8 mouse cellular contexts compared by ENCODE assay signal in the genomic region with DNA sequence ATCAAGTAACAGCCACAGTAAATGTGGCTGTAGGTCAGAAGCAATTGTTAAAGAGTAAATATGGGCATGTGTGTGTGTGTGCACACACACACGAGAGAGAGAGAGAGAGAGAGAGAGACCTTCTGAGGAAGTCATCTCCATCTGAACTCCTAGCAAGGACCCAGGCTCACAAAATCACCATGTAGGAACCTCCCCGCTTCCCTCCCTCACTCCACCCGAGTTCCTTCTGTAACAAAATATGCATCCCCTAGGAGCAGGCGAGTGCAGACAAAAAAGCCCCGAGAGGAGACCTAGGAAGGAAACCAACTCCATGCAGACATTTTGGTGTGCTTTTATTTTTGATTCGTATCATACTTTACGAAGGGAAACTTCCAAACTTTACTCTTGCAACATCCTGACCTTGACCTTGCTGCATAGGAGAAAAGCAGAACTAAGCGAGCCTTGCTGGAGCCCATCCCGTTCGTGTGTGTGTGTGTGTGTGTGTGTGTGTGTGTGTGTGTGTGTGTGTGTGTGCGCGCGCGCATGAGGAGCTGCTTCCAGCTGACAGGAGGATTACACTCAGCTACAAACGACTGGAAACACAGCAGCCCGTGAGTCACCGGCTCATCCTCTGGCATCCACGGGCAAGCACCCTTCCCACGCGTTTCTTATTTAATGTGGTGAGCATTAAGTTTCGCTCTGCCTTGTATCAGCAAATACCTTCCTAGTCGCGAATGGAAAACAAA.
A peak's percentile ranks its signal among the peaks of the same experiment; 100 is the strongest.
DNase-seq lines count a peak whose midpoint lies in the region; ATAC-seq lines count a peak whose summit lies in the region.

No protein-coding gene starts in this region.

- no peak overlapping the region for H3K9ac ChIP-seq in hindbrain, embryonic 11.5 days (ENCODE audit: low read depth, low read length)

- H3K27me3 ChIP-seq in hindbrain, embryonic 11.5 days (ENCODE audit: control insufficient read depth, insufficient read depth, low read length) = no peaks in the 10 kb centered on the region

- no peak overlapping the region for H3K4me3 ChIP-seq in hindbrain, embryonic 11.5 days (ENCODE audit: low read depth, low read length)

- DNase-seq in 3T3-L1 (ENCODE audit: low read depth, low spot score) = peak; percentile 81
- DNase-seq in NIH3T3 (ENCODE audit: low read depth) = peak; percentile 89
- DNase-seq in fibroblast of lung, adult 2 months (ENCODE audit: low read depth) = peak; percentile 42
- peak; percentile 14 to 41 for DNase-seq in kidney, postnatal 36 days
- DNase-seq in urinary bladder, postnatal 36 days (ENCODE audit: low spot score in 2 of 2) = peak; percentile 27 to 64
- no peak for DNase-seq in hindbrain, embryonic 11.5 days (ENCODE audit: low spot score)
- no peak for DNase-seq in retina, embryonic 14.5 days (ENCODE audit: low spot score)

- no peaks in the 10 kb centered on the region for H3K36me3 ChIP-seq in hindbrain, embryonic 11.5 days (ENCODE audit: control insufficient read depth, insufficient read depth, low read length)

- no peaks in the 10 kb centered on the region for H3K4me1 ChIP-seq in hindbrain, embryonic 11.5 days (replicated peaks; ENCODE audit: control insufficient read depth, insufficient read depth, low read length)

- H3K4me2 ChIP-seq in hindbrain, embryonic 11.5 days (replicated peaks; ENCODE audit: low read depth, low read length) = no peak overlapping the region

- H3K27ac ChIP-seq in hindbrain, embryonic 11.5 days (ENCODE audit: low read depth, low read length) = no peak overlapping the region

- peak; percentile 27; the same call in 1 of the 2 replicates for ATAC-seq in megakaryocyte-erythroid progenitor cell, adult 5-6 weeks (replicated peaks; ENCODE audit: low FRiP score, low TSS enrichment, poor library complexity, severe bottlenecking)
- no peak for ATAC-seq in hindbrain, embryonic 11.5 days (ENCODE audit: low FRiP score)

- 72% methylated on average over 23 of the region's 23 CpGs for WGBS in hindbrain, embryonic 11.5 days

- H3K9me3 ChIP-seq in hindbrain, embryonic 11.5 days (ENCODE audit: control insufficient read depth, low read length) = no peaks in the 10 kb centered on the region

Comparison
In these comparisons a context has a peak if more than half of its experiments do, and no peak if none do; other contexts are left out.
1. DNase-seq: peak in 3T3-L1 (single experiment), NIH3T3 (single experiment), fibroblast of lung, adult 2 months (single experiment), kidney, postnatal 36 days (2 of 2) and urinary bladder, postnatal 36 days (2 of 2); none in hindbrain, embryonic 11.5 days (single experiment) and retina, embryonic 14.5 days (single experiment).